Mouse (Mus musculus) layer of hippocampus, postnatal 10 days (tissue): ENCODE measurements around the gene Akap8. TPM values are rescaled to one million over a fixed set of nuclear protein-coding genes. Genes with fewer than 3 reads are reported as not detected.

Experiments
- DNase-seq, 2 experiments: peaks; one replicate each; pipeline ENCODE4 v3.0.0; 2021; ENCODE audit warnings: low spot score in 2 of 2
- long read RNA-seq: library from polyadenylated mRNA; stranded (forward); transcript quantifications from one replicate; pipeline ENCODE4 v2.0.0, GENCODE M21; 2023
- total RNA-seq, 2 experiments: library from RNA; stranded (reverse); gene quantifications; 2 replicates each; pipeline ENCODE4 v1.2.3; 2021

The Akap8 gene
- total RNA-seq = 100 to 1,000 TPM in 1 of 2 experiments, 10 to 100 TPM in 1; 88.7 to 112 TPM
- long read RNA-seq, full-length matches to known transcripts = 10 of 34 reads
- long read RNA-seq, partial matches to known transcripts = 9 of 34 reads
- long read RNA-seq, other reads (novel, unspliced or antisense) = 15 of 34 reads

DNA sequence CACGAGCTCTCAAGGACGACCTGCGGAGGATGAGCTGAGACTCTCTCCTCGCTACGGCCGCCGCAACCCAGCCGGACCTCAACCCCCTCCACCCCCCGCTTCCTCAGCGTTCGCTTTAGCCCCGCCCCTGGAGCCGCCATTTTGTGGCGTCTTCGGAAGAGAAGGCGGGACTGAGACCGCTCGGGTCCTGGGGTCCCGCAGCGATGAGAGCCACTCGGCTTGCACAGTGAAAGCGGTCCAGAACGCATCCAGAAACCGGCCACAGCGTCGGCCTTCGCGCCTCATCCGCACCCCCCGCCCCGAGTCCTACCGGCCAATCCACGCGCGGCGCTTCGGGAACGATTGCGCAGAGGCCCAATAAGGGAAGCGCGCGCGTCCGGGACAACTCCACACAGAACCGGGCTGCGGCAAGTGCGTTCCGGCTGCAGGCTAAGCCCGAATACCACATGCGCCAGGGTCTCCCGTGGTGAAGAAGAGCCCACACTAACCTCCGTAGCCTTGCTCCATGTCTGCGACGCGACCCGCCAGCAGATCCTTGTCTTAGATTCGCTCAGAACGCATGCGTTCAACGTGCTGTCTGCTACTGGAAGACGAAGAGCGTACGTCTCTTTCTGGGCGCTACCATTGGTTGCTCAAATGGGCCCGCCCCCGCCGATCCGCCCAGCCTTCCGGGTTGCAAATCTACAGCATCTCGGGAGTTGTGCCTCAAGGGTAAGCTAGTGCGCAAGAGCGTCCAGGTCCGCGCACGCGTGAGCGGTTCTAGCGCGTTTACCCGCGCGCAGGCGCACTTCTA lies at the start of gene Akap8:
Akap8 (minus strand) TSS at position 642 of the 793 bp plus-strand sequence.
- DNase-seq = peak; percentile 96 to 98

DNA sequence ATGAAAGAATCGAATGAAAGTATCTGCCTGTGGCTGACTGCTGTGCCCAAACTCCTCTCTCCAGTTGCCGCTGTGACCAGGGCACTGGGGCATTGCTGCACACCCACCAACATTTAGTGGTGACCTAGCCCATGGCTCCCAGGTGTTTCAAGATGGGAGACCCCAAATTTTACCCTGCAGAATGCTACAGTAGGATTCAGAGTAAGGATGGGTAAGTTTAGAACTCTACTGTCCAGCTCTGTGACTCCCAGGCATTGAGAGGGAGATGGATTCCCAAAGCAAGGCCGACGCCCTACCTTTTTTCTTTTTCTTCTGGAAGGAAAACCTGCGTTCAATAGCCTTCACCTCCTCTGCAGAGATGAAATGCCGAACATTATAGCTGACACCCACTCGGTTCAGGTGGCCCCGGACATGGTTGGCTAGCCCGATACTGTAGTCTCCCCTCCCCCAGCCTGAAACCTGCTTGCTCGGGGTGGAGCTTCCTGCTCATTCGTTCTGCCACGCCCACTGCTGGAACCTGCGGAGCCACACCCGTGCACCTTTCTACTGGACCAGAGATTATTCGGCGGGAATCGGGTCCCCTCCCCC lies 48.0 kb upstream of the Akap8 start:
- no peak for DNase-seq

DNA sequence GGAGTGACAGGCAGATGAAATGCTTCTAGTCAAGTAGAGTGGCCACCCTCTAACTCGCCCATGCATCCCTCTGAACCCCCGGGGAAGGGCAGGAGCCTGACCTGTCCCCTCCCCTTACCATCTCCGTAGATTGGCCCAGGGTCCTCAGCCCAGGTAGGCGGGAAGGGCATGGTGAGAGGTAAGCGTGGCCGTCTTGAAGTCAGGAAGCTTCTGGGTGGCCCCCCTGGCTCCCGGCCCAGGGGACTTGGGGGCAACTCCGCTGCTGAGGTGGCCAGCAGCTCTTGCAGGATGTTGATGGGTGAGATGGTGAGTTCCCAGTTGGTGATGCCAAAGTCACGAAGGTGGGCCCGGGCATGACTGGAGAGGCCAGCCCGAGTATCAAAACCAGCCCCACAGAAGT lies 46.7 kb upstream of the Akap8 start:
- no peak for DNase-seq

DNA sequence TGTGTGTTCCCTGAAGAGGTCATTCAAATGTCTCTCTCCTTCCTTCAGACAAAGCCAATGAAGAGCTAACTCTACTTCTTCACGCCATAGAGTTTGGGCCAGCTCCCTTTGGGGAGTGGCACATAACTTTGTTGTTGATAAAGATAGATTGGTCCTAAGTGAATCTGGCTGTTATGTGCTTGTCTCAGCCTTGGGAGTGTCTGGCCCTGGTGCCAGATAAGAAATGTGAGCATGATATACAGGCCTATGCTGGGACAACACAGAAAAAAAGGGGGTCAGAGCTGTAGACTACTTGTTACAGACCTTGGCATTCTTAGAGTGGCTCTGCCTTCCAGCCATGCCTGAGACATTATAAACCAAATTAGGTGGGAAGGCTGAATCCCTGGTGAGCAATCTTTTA lies 44.3 kb upstream of the Akap8 start:
- DNase-seq = no peak

DNA sequence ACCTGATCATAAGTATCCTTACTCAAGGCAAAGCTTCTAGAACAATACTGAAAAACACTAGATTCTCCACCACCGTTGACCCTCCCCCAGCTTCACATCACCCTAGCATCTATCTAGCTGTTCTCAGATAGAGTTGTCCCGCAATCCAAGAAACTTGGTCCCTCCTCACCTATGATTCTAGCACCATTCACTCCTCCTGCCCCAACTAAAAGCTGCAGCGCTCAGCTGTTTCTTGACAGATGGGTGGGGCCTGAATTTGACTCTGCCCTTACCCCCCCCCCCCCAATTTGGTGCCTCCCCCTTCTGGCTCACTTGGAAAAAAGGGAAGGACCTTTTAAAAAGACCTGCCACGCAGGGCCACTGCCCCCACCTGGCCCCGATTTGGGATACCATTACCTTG lies 43.8 kb upstream of the Akap8 start:
- no peak for DNase-seq

DNA sequence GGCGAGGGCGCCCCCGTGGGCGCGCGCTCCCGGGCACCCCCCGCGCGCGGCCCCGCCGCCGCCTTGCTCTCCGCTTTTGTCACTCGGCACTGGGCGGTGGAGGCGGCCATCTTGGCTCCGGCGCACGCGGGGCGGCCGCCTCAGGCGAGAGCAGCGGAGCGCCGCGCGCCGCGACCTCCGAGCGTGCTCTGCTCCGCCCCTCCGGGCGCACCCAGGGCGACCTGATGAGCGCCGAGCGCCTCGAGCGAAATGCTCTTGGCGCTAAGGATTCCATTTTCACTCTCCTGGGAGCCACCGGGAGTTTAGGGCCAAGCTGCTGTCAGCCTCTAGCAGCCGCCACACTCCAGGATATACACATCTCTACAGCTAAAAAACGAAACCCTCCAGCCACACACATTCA lies 43.3 kb upstream of the Akap8 start:
- peak; percentile 85 to 91 for DNase-seq

DNA sequence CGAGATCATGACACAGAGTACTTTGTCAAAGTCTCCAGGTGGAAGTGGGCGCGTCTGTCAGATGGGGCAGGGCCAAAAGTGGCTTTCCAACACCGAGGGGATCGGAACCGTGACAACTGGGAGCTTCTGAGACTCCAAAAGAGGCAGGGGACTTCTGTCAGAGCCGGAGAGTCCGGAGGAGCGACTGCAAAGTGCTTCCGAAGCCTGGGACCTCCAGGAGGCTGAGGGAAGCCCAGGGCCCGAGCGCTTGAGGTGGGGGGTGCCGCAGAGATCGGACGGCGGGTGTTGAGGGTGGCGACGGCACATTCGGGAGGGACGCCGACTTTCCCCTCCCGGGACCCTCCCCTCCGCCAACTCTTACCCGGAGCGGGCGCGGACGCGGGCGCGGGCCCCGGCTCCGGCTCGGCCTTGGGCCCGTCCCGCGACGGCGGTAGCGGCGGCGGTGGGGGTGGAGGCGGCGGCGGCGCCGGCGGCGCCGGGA lies 42.8 kb upstream of the Akap8 start:
- DNase-seq = no peak

DNA sequence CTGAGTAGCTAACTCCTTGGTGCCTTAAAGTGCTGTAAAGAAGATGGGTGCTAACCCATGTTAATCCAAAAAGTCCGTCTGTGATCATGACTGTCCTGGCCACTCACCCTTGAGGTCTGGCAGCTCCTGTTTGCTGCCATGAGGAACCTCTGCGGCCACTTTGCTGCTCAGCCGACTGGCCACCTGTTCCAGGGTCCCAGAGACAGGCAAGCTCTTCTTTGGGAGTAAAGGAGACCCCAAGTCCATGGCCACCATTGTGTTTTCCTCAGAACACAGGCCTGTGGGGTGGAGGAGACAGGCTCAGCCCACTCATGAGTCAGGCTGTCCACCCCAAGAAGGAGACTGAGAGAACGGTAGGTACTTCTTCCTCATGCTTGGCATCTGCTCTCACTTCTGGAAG lies 41.6 kb upstream of the Akap8 start:
- DNase-seq = no peak

DNA sequence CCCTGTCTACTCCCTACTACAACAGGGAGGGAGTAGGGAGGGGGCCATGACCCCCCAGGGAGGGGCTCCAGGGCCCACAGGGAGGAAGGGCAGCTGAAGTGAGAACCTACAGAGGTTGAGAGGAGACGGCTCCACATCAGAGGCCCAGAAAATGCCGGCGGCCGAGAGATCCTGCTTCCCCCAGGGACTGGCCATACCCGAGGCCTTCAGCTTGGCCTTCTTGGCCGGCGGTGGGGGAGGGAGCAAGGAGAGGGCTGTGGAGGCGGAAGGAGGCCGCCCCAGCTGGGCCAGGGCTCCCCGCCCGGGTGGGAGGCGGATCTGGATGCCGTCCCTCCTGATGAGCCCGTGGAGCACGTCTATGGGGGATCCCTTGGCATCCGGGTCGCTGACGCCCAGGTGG lies 38.9 kb upstream of the Akap8 start:
- no peak for DNase-seq

DNA sequence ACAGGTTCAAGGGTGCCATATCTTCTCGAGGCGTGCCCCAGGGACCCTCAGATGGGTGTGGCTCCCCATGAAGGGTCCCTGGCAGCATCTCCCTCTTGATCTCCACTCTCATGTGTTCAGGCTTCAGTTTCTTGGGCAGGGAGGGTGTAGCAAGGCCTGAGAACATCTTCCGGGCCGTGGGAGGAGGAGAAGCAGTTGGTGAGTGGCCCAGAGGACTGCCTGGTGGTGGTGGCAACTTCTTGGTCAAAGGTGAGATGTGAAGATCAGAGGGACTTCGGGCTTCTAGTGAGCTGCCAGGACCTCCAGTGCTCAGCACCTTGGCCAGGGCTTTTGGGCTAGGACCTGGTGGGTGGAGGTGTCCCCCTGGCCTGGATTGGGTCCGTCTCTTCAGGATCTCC lies 37.9 kb upstream of the Akap8 start:
- no peak for DNase-seq

DNA sequence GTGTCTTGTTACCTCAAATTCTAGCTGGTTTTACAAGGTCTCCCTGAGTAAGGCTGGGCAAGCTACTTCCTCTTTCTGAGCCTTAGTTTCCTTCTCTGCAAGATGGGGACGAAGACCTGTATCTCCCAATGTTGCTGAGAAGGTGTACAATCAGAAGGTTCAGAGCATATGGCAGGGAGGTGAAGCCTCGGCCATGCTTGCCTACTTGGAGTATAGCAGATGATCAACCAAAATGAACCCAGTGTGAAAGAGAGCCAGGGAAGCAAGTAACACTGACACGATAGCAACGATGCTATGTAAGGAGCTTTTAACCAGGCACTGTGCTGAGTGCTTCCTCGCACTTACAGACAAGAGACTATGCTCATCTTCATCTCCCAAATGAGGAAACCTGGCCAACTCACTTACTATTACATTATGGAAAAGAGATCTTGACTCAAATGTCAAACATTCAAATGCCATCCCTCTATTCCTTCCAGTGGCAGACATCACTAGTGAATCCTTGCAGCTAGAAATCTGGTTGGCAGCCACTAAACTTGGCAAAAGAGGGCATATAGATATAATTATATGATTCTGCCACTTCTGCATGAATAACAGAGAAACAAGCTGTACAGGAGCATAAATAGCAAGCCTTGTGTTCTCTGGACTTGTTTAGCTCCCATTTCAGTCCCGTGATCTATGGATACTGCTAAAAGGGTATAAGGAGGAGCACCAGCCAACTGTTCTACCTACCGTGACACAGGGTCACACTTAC lies 37.3 kb upstream of the Akap8 start:
- DNase-seq = no peak

DNA sequence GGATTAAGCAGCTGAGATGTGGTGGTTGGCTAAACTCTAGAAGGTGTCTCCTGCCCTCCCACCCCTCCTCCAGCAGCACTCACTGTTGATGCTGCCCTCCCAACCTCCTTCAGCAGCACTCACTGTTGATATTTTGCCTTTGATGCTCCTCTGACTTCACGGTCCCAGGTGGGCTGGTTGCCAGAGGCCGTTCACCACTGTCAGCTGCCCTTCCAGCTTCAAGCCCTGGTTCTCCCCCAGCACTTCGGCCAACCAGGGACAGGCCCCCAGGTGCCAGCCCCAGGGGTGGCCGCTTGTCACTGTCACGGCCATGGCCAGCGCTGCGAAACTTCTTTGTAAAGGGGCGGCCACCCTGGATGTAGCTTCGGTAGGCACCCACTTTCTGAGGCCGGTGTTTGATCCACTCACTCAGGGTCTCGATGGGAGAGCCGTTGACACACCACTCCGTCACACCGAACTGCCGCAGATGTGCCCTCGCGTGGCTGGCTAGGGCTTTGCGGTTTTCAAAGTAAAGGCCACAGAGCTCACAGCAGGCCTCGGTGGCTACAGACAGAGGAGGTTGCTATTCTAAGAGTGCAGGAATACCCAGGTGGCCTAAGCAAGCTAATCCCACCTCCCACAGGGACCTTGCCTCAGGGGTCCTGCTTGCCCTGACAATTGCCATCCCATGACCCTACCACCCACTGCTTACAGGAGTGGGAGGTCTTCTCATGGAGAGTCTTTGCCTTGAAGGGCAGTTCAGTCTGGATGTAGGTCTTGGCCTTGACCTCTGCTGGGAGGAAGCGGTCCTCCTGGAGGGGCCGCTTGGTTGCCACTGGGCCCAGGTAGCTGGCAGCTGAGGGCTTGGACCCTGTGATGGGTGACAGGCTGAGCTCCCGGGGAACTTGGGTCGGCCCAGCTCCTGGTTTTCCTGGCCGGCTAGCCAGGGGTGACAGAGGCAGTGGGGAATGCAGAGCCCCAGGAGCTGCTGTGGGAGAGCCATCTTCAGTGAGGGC lies 36.0 kb upstream of the Akap8 start:
- no peak for DNase-seq

DNA sequence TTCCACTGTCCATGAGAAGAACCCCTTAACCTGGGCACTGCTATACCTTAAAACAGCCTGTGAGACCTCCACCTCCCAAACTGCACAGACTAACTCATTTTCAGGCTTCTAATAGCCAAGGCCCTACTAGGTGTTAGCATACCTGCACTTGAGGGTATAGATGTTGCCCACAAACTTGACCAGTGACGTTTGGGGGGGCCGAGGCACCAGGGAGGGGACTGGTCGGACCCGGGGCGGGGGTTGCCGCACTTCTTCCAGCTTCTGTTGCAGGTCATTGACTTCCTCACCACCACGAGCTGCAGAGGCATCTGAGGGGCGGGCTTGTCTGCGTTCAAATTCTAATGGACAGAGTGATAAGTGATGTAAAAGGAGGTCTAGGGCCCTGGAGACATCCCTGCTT lies 35.2 kb upstream of the Akap8 start:
- no peak for DNase-seq

DNA sequence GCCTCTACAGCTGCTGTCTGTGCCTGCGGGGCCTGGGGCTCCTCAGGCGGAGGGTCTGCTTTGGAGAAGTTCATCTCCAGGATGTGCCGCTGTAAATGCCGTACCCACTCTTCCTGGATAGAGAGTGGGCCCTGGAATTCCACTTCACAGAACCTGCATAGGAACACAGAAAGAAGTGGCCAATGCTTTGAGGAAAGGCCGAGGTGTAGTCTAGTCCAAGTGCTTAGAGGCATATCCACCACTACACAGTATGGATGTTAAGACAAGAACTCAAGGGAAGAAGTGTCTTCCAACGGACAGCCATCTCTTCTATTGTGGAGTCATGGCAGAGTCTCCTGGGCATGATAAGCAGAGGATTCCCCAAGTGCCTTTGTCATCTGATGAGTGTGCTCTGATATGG lies 34.0 kb upstream of the Akap8 start:
- DNase-seq = no peak

DNA sequence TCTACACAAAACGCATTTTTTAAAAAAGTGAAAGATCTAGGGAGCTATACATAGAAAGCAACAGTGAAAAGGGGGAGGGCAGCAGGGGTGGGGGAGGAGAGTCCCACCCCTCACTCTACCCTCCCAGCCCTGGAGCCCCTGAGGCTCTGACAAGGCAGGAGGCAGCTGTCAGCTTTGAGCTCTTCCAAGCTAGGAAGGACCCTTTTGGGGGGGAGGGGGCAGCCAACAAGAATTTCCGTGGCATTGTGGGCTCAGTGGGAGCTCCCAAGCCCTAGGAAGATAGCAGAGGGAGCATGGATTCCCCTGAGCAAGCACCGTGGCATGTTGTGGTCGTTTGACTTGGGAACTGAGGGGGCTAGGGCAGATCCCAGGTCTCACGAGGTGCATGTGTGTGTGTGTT lies 33.2 kb upstream of the Akap8 start:
- DNase-seq = no peak

DNA sequence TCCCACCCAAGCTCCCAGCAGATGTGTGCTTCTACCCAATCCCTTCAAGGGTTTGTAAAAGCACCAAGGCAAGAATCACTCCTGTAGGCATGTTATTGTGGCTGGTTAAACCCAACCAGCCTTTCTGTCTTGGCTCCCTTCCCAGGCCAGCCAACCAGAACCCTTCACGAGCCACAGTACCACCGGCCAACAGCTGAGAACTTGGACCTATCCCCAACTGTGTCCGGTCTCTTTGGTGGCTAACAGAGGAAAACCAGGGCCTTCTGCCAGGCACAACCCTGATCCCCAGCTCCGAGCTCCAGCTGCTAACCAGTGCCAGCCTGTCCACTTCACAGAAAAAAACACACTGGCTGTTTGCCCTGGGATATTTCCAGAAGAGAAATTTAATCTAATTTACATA lies 32.7 kb upstream of the Akap8 start:
- peak; percentile 72 to 79 for DNase-seq

DNA sequence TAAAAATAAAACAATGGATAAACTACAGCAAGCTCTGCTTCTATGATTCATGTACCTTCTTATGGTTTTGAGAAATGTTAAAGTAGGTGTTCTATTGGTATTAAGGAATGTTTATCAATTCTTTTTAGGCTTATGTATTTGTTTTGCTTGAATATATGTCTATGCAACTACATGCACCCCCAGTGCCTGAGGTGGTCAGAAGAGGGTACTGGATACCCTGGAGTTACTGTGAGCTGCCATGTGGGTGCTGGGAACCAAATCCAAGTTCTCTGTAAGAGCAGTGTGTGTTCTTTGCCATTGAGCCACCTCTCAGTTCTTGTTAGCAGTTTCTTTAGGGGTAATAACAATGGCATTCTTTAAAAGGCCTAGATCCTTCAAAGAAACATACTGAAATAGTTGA lies 30.7 kb upstream of the Akap8 start:
- DNase-seq = no peak

DNA sequence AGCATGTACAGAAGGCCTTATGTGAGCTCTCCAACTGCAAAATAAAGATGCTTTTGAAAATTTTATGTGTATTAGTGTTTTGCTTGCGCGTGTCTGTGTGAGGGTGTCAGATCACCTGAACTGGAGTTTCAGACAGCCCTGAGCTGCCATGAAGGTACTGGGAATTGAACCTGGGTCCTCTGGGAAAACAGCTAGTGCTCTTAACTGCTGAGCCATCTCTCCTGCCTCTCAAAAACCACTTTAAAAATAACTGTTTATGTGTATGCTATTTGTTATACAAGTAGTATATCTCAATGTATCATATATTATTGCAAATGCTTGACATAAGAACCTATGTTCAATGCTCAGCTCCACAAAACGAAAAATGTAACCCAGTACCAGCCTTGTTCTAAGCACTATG lies 30.2 kb upstream of the Akap8 start:
- no peak for DNase-seq

DNA sequence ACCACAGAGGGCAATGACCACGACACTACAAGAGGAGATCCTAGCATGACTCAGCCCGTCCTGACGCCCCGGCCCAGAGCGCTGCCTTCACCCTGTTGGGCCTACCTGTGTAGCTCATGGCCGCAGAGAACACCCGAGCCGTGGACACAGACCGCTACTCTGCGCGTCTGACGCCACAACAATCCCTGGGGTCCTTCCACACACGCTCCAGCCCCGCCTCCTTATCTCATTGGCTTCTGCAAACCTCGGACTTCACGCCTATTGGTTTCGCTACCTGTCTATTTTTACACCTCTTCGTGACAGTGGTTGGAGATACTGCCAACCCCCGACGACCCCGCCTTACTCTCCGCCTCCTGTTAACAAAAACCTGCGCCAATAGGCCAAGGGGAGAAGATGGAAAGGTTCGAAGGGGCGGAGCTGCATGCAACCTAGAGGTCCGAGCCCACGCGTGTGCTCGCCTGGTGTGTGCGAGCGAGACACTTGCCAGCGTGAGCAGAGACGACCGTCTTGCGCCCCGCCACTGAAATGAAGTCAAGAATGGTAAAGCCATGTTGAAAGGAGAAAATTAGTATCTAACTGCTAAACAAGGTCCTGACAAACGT lies 29.4 kb upstream of the Akap8 start, which contains the start of gene Akap8l:
Akap8l (minus strand) TSS at position 226 of the 602 bp plus-strand sequence.
- DNase-seq = peak; percentile 97 to 98

DNA sequence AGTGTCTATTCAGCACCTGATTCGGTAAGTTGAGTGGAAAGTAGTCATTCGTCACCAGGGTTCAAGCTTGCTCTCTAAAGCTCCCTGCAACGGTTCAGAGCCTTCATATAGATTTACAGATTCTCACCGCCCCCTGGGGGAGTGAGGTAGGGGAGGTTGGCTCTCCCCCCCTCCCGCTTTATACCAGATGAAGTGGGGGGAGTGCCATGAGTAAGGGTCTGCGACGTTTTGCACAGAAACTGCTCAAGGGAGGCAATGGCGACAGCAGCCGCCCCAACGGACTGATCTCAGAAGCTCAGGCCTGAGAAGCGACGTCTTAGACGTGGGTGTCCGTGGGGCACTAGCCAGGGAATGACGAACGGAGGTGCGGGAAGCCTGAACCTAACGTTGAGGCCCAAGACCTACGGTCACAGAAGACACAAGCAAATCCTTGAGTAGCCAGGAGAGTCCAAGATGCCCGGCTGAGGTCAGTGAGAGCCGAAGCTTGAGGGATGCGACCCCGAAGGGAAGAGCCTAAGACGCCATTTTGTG lies 28.9 kb upstream of the Akap8 start:
- DNase-seq = no peak
